Mouse (Mus musculus): ENCODE measurements around the gene Cog4.

The Cog4 gene

GRCm38 (mm10) chr8:110846405-110847170 lies at the start of gene Cog4, which contains the start of gene Sf3b3:
Gene Cog4 (plus strand): TSS chr8:110846600.
Gene Sf3b3 (minus strand): TSS chr8:110846787.
- peak; percentile 80 to 83 for DNase-seq

GRCm38 (mm10) chr8:110797086-110797485 lies 49.3 kb upstream of the Cog4 start:
- no peak for DNase-seq

GRCm38 (mm10) chr8:110802988-110803387 lies 43.4 kb upstream of the Cog4 start:
- peak in 1 of 2 experiments; percentile 58 for DNase-seq

GRCm38 (mm10) chr8:110803856-110804255 lies 42.5 kb upstream of the Cog4 start:
- no peak for DNase-seq

- no peak for DNase-seq
Measured at GRCm38 (mm10) chr8:110804825-110805514, 41.4 kb upstream of the Cog4 start.

GRCm38 (mm10) chr8:110805669-110806068 lies 40.7 kb upstream of the Cog4 start, which contains the start of gene Il34:
Gene Il34 (minus strand): TSS chr8:110805924.
- no peak for DNase-seq

GRCm38 (mm10) chr8:110806146-110806545 lies 40.3 kb upstream of the Cog4 start:
- no peak for DNase-seq

- peak in 1 of 2 experiments; percentile 28 for DNase-seq
Measured at GRCm38 (mm10) chr8:110808495-110809472, 37.6 kb upstream of the Cog4 start.

- DNase-seq: no peak
Measured at GRCm38 (mm10) chr8:110809831-110810230, 36.6 kb upstream of the Cog4 start.

GRCm38 (mm10) chr8:110810481-110811065 lies 35.8 kb upstream of the Cog4 start:
- no peak for DNase-seq

- no peak for DNase-seq
Measured at GRCm38 (mm10) chr8:110811116-110811515, 35.3 kb upstream of the Cog4 start.

GRCm38 (mm10) chr8:110811793-110812192 lies 34.6 kb upstream of the Cog4 start:
- no peak for DNase-seq

- no peak for DNase-seq
Measured at GRCm38 (mm10) chr8:110812349-110813080, 33.9 kb upstream of the Cog4 start.

- no peak for DNase-seq
Measured at GRCm38 (mm10) chr8:110813081-110813812, 33.2 kb upstream of the Cog4 start.

GRCm38 (mm10) chr8:110815308-110815707 lies 31.1 kb upstream of the Cog4 start:
- DNase-seq: no peak

GRCm38 (mm10) chr8:110816990-110817389 lies 29.4 kb upstream of the Cog4 start:
- no peak for DNase-seq

GRCm38 (mm10) chr8:110818593-110818992 lies 27.8 kb upstream of the Cog4 start:
- DNase-seq: peak in 1 of 2 experiments; percentile 43

- DNase-seq: no peak
Measured at GRCm38 (mm10) chr8:110820257-110820656, 26.1 kb upstream of the Cog4 start.

- DNase-seq: no peak
Measured at GRCm38 (mm10) chr8:110821960-110822359, 24.4 kb upstream of the Cog4 start.

GRCm38 (mm10) chr8:110824861-110825260 lies 21.5 kb upstream of the Cog4 start:
- DNase-seq: no peak

- no peak for DNase-seq
Measured at GRCm38 (mm10) chr8:110828511-110828910, 17.9 kb upstream of the Cog4 start.

Measured in kidney, adult 8-10 months (tissue).